In genomic region chr10:64086567-64087391, GRCm38 (mm10) we compare ENCODE assay signal across 10 mouse cellular contexts. TPM values are rescaled to one million over a fixed set of nuclear protein-coding genes. Genes with fewer than 3 reads are reported as not detected.
A peak's percentile ranks its signal among the peaks of the same experiment; 100 is the strongest.
DNase-seq lines count a peak whose midpoint lies in the region; ATAC-seq lines count a peak whose summit lies in the region.
"Had no signal": no experiment of that assay in that cellular context is flagged by ENCODE, and none has a peak within 500 bp of the region (broad histone marks: within the 10 kb centered on the region; RNA-seq: fewer than 3 reads in every experiment).

No protein-coding gene starts in this region.

- peaks cover 12% of the 10 kb centered on the region for H3K4me1 ChIP-seq in hindbrain, embryonic 16.5 days (ENCODE audit: control insufficient read depth, insufficient read depth, low read depth, low read length)
- peaks cover 41% of the 10 kb centered on the region for H3K4me1 ChIP-seq in neural tube, embryonic 15.5 days

- H3K36me3 ChIP-seq in hindbrain, embryonic 16.5 days (ENCODE audit: control insufficient read depth, insufficient read depth, low read length), result no peaks in the 10 kb centered on the region
- no peaks in the 10 kb centered on the region for H3K36me3 ChIP-seq in neural tube, embryonic 15.5 days

- peak; percentile 32 to 39 for DNase-seq in left cerebral cortex, postnatal 36 days (ENCODE audit: low spot score in 2 of 2)
- DNase-seq in left cerebral cortex, adult 11 months (ENCODE audit: low spot score), result no peak
- DNase-seq in embryo, embryonic 9.5 days (ENCODE audit: extremely low spot score), result peak; percentile 54
- DNase-seq in thymus, postnatal 25 days, result no peak
- no peak for DNase-seq in natural killer cell, adult 2 months (ENCODE audit: low spot score in 2 of 2)
- no peak for DNase-seq in ovary, postnatal 14 days (ENCODE audit: low spot score)

- ATAC-seq in hindbrain, embryonic 16.5 days, result no peak
- ATAC-seq in neural tube, embryonic 15.5 days (ENCODE audit: low FRiP score), result no peak
- ATAC-seq: inflammation-experienced regulatory T-cells, adult 6 months had no signal

- peak overlapping the region; percentile 75 for H3K9ac ChIP-seq in hindbrain, embryonic 16.5 days (ENCODE audit: low read depth, low read length)
- H3K9ac ChIP-seq in neural tube, embryonic 15.5 days (replicated peaks), result peak overlapping the region; percentile 66

- H3K9me3 ChIP-seq in hindbrain, embryonic 16.5 days (ENCODE audit: control insufficient read depth, low read length), result no peaks in the 10 kb centered on the region
- no peaks in the 10 kb centered on the region for H3K9me3 ChIP-seq in neural tube, embryonic 15.5 days (replicated peaks)

- intact Hi-C loops in left cerebral cortex, postnatal 36 days (cut with DNase I), result loop anchor here (2.0 to 10.0 kb wide), 3 partner anchors 188 to 508 kb away; no protein-coding TSS in a partner anchor

- H3K27me3 ChIP-seq in hindbrain, embryonic 16.5 days (replicated peaks; ENCODE audit: control insufficient read depth, insufficient read depth, low read length), result no peaks in the 10 kb centered on the region; the same call in 1 of the 2 replicates
- H3K27me3 ChIP-seq in neural tube, embryonic 15.5 days (replicated peaks), result no peaks in the 10 kb centered on the region

- WGBS in hindbrain, embryonic 16.5 days, result 2% methylated on average over 12 of the region's 12 CpGs
- 3% methylated on average over 12 of the region's 12 CpGs for WGBS in neural tube, embryonic 15.5 days

- H3K27ac ChIP-seq in hindbrain, embryonic 16.5 days (ENCODE audit: low read depth, low read length), result peak overlapping the region; percentile 59
- H3K27ac ChIP-seq in neural tube, embryonic 15.5 days (replicated peaks), result peak overlapping the region; percentile 48; the same call in 1 of the 2 replicates

- peak overlapping the region; percentile 67 for H3K4me2 ChIP-seq in hindbrain, embryonic 16.5 days (ENCODE audit: low read length)
- H3K4me2 ChIP-seq in neural tube, embryonic 15.5 days, result peak overlapping the region; percentile 76

- peak overlapping the region; percentile 48 for H3K4me3 ChIP-seq in hindbrain, embryonic 16.5 days (ENCODE audit: low read length)
- H3K4me3 ChIP-seq in neural tube, embryonic 15.5 days (replicated peaks), result peak overlapping the region; percentile 59

RNA-seq across cellular contexts. Expression of gene Lrrtm3, which starts 3.3 kb away (rescaled TPM):
- 10 to 100 TPM; 72.2 to 78.1 TPM for total RNA-seq in left cerebral cortex, postnatal 36 days (2021)
- 41.3 and 45.7 TPM in 2 replicates for polyA plus RNA-seq in hindbrain, embryonic 16.5 days (2015; fragmentation: Nextera tagmentation; extraction: Ambion mirVana)
- polyA plus RNA-seq in neural tube, embryonic 15.5 days (2015; fragmentation: Nextera tagmentation; extraction: Ambion mirVana), result 35.6 and 44.5 TPM in 2 replicates
- polyA plus RNA-seq: spleen, adult 2 months had no signal

Comparison
In these comparisons a context has a peak if more than half of its experiments do, and no peak if none do; other contexts are left out.
1. DNase-seq: peak in left cerebral cortex, postnatal 36 days (2 of 2) and embryo, embryonic 9.5 days (single experiment); none in left cerebral cortex, adult 11 months (single experiment), thymus, postnatal 25 days (single experiment), natural killer cell, adult 2 months (0 of 2) and ovary, postnatal 14 days (single experiment).